8 mouse cellular contexts compared by ENCODE assay signal in genomic region chr4:119105704-119106103, GRCm38 (mm10). TPM values are rescaled to one million over a fixed set of nuclear protein-coding genes. Genes with fewer than 3 reads are reported as not detected.
DNase-seq lines count a peak whose midpoint lies in the region.

No protein-coding gene starts in this region.

- intact Hi-C loops in heart, postnatal 10 days (cut with DNase I) = no loop called here

- DNase-seq in CD4-positive, CD25-positive, alpha-beta regulatory T cell, adult 2 months (ENCODE audit: low read depth, low spot score) = peak; percentile 93
- peak; percentile 65 for DNase-seq in adrenal gland, adult 8-10 months
- peak; percentile 59 for DNase-seq in fibroblast of lung, adult 2 months (ENCODE audit: low read depth)
- DNase-seq in heart, postnatal 10 days = peak; percentile 59 to 63
- DNase-seq in kidney, postnatal 4 days = peak; percentile 76 to 84
- peak; percentile 85 for DNase-seq in lung, postnatal 25 days (ENCODE audit: low spot score)
- peak; percentile 58 for DNase-seq in retina, embryonic 14.5 days (ENCODE audit: low spot score)
- DNase-seq in thymus, postnatal 36 days = peak; percentile 77 to 88

RNA-seq across cellular contexts. Expression of gene Slc2a1, which starts 2.8 kb away (rescaled TPM):
- 10 to 100 TPM; 22.2 to 27.9 (median 26.0) TPM for total RNA-seq in adrenal gland, adult 8-10 months (2022)
- 1 to 10 TPM; 5.1 to 7.7 TPM for total RNA-seq in heart, postnatal 10 days (2021)

Comparison
In these comparisons a context has a peak if more than half of its experiments do, and no peak if none do; other contexts are left out.
1. Peak in every context shown above with its lines: DNase-seq.